20 mouse cellular contexts compared by ENCODE assay signal in the genomic region with DNA sequence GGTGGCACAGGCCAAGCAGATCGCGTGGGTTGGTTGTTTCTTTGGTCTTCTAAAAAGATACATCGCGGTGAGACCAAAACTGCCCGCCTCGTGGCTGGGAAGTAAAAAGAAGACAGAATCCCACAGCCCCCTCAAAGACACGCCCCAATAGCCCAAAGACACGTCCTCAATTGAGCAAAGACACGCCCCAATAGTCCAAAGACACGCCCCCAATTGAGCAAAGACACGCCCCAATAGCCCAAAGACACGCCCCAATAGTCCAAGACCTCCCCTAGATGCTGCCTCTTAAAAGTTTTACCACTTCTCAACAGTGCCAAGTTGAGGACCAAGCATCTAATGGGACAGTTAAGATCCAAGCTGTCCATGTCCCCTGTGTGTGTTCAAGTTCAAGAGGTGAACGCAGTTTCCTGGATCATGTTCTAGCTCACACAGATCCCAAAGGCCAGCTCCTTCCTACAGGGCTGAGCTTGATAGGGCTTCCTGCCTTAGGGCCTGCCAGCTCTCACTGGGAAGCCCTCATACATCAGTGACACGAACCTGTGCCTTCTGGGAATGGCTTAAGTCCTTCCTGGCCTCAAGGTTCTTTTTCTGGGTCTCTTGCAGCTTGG. TPM values are rescaled to one million over a fixed set of nuclear protein-coding genes. Genes with fewer than 3 reads are reported as not detected.
DNase-seq lines count a peak whose midpoint lies in the region; ATAC-seq and TF ChIP-seq lines count a peak whose summit lies in the region.
"Had no signal": no experiment of that assay in that cellular context is flagged by ENCODE, and none has a peak within 500 bp of the region (broad histone marks: within the 10 kb centered on the region; RNA-seq: fewer than 3 reads in every experiment).

No protein-coding gene starts in this region.

- peak; percentile 29 for DNase-seq in kidney, adult 18-20 months
- DNase-seq in ES-E14 (ENCODE audit: low read depth, low spot score) (peak; percentile 47), adipocyte (ENCODE audit: low spot score) (peak; percentile 14)
- DNase-seq in heart, postnatal 25 days (ENCODE audit: low spot score): peak; percentile 41
- no peak for DNase-seq in right cerebral cortex, postnatal 10 days (ENCODE audit: low spot score in 2 of 2)
- no peak for DNase-seq in layer of hippocampus, postnatal 14 days (ENCODE audit: low spot score in 2 of 2)
- DNase-seq: cerebellum, postnatal 36 days; gastrocnemius, postnatal 25 days; lung, embryonic 14.5 days had no signal

- in situ Hi-C loops in ES-E14 (cut with MboI; ENCODE audit: low sequenced_read_pairs in 2 of 2, unreplicated experiment in 2 of 2): no loop called here

- ATAC-seq in kidney, embryonic 14.5 days (ENCODE audit: low FRiP score, low TSS enrichment): no peak
- ATAC-seq in forebrain, embryonic 16.5 days: no peak
- ATAC-seq: activated CD4-positive, CD25-positive, alpha-beta regulatory T cell, adult 4 months had no signal

- no peak overlapping the region for H3K27ac ChIP-seq in kidney, embryonic 14.5 days (ENCODE audit: low read depth, low read length)
- H3K27ac ChIP-seq in ES-E14 (ENCODE audit: insufficient read depth, low read depth, low read length, poor library complexity, severe bottlenecking): no peak overlapping the region
- H3K27ac ChIP-seq in forebrain, embryonic 16.5 days (ENCODE audit: low read length): no peak overlapping the region
- H3K27ac ChIP-seq: embryonic facial prominence, embryonic 12.5 days; hindbrain, embryonic 10.5 days; left cerebral cortex, adult 2 months; limb, embryonic 13.5 days; neural tube, embryonic 12.5 days had no signal

- H3K4me3 ChIP-seq in kidney, embryonic 14.5 days (ENCODE audit: low read length): no peak overlapping the region
- no peak overlapping the region for H3K4me3 ChIP-seq in ES-E14 (ENCODE audit: insufficient read depth in 1 of 2, low read depth in 1 of 2, low read length in 2 of 2, poor library complexity in 1 of 2, severe bottlenecking in 1 of 2)
- no peak overlapping the region for H3K4me3 ChIP-seq in forebrain, embryonic 16.5 days (replicated peaks; ENCODE audit: low read length)
- H3K4me3 ChIP-seq: embryonic facial prominence, embryonic 12.5 days; hindbrain, embryonic 10.5 days; left cerebral cortex, adult 2 months; limb, embryonic 13.5 days; neural tube, embryonic 12.5 days had no signal

- 53% methylated on average over 14 of the region's 14 CpGs for WGBS in kidney, embryonic 14.5 days
- 59% methylated on average over 14 of the region's 14 CpGs for WGBS in forebrain, embryonic 16.5 days

- H3K9ac ChIP-seq in kidney, embryonic 14.5 days (ENCODE audit: low read depth, low read length): no peak overlapping the region
- no peak overlapping the region for H3K9ac ChIP-seq in ES-E14 (ENCODE audit: insufficient read depth, low read depth, low read length, poor library complexity, severe bottlenecking)
- H3K9ac ChIP-seq in forebrain, embryonic 16.5 days (replicated peaks; ENCODE audit: low read depth, low read length): no peak overlapping the region
- H3K9ac ChIP-seq: embryonic facial prominence, embryonic 12.5 days; limb, embryonic 13.5 days; lung, embryonic 14.5 days; neural tube, embryonic 12.5 days had no signal

- H3K27me3 ChIP-seq in kidney, embryonic 14.5 days (ENCODE audit: control insufficient read depth, insufficient read depth, low read length): no peaks in the 10 kb centered on the region
- H3K27me3 ChIP-seq in forebrain, embryonic 16.5 days (replicated peaks; ENCODE audit: control insufficient read depth, insufficient read depth, low read length): no peaks in the 10 kb centered on the region
- H3K27me3 ChIP-seq: limb, embryonic 13.5 days; neural tube, embryonic 12.5 days had no signal

- H3K4me2 ChIP-seq in kidney, embryonic 14.5 days (replicated peaks; ENCODE audit: low read depth, low read length): no peak overlapping the region
- no peak overlapping the region for H3K4me2 ChIP-seq in forebrain, embryonic 16.5 days (ENCODE audit: low read length)
- H3K4me2 ChIP-seq: embryonic facial prominence, embryonic 12.5 days; limb, embryonic 13.5 days; lung, embryonic 14.5 days; neural tube, embryonic 12.5 days had no signal

- no peaks in the 10 kb centered on the region for H3K36me3 ChIP-seq in kidney, embryonic 14.5 days (ENCODE audit: control insufficient read depth, insufficient read depth, low read length)
- H3K36me3 ChIP-seq in ES-E14 (ENCODE audit: control insufficient read depth, insufficient read depth, low read length, poor library complexity, severe bottlenecking): no peaks in the 10 kb centered on the region
- H3K36me3 ChIP-seq in forebrain, embryonic 16.5 days (ENCODE audit: control insufficient read depth, insufficient read depth): no peaks in the 10 kb centered on the region
- H3K36me3 ChIP-seq: embryonic facial prominence, embryonic 12.5 days; hindbrain, embryonic 10.5 days; limb, embryonic 13.5 days; neural tube, embryonic 12.5 days had no signal

- H3K9me3 ChIP-seq in kidney, embryonic 14.5 days (ENCODE audit: control insufficient read depth, low read length): peaks cover 11% of the 10 kb centered on the region
- H3K9me3 ChIP-seq in ES-E14 (ENCODE audit: control insufficient read depth, insufficient read depth, low read depth, low read length): no peaks in the 10 kb centered on the region
- peaks cover 8% of the 10 kb centered on the region for H3K9me3 ChIP-seq in forebrain, embryonic 16.5 days (ENCODE audit: control insufficient read depth, low read length)

- H3K4me1 ChIP-seq in kidney, embryonic 14.5 days (ENCODE audit: control insufficient read depth, insufficient read depth, low read length): peaks cover 8% of the 10 kb centered on the region; the same call in 1 of the 2 replicates
- H3K4me1 ChIP-seq in ES-E14 (ENCODE audit: control insufficient read depth in 2 of 2, insufficient read depth in 2 of 2, low read length in 2 of 2, poor library complexity in 1 of 2): peaks cover 2 to 7% of the 10 kb centered on the region in 2 experiments; a peak in 1 of 4 replicates
- H3K4me1 ChIP-seq in forebrain, embryonic 16.5 days (replicated peaks; ENCODE audit: control insufficient read depth, insufficient read depth, low read length): no peaks in the 10 kb centered on the region
- H3K4me1 ChIP-seq: embryonic facial prominence, embryonic 12.5 days; limb, embryonic 13.5 days; neural tube, embryonic 12.5 days had no signal

- intact Hi-C loops in heart, postnatal 25 days (cut with DNase I): loop anchor here (10.0 kb wide), 3 partner anchors 135 to 1085 kb away; no protein-coding TSS in a partner anchor

TF ChIP-seq in ES-E14, 5 proteins besides CTCF, POLR2A, EP300 and RAD21:
- TF ChIP-seq HCFC1 (IDR thresholded peaks at IDR 0.05; ENCODE audit: borderline replicate concordance, insufficient read depth, low read length) (no peak), MAFK (IDR thresholded peaks at IDR 0.05; ENCODE audit: insufficient read depth, low read depth, low read length) (no peak), ZC3H11A (IDR thresholded peaks at IDR 0.05; ENCODE audit: borderline replicate concordance, low read depth, low read length) (no peak), CHD2 (IDR thresholded peaks at IDR 0.05; ENCODE audit: low read depth, low read length) (no peak), ZNF384 (IDR thresholded peaks at IDR 0.05; ENCODE audit: low read depth, low read length) (no peak)

RNA-seq across cellular contexts. Expression of gene Cd300lg, which starts 8.7 kb away (rescaled TPM):
- polyA plus RNA-seq in kidney, embryonic 14.5 days (2014; fragmentation: Nextera tagmentation; extraction: Ambion mirVana): 0.38 and 0.43 TPM in 2 replicates
- not detected in 2 replicates for total RNA-seq in ES-E14 (2012; rRNA removed)
- 10 to 100 TPM; 50.1 to 62.2 TPM for total RNA-seq in heart, postnatal 25 days (2021)
- polyA plus RNA-seq in forebrain, embryonic 16.5 days (2015; fragmentation: Nextera tagmentation; extraction: Ambion mirVana): 0.26 and 0.46 TPM in 2 replicates
- total RNA-seq in layer of hippocampus, postnatal 14 days (2021): under 1 TPM; 0.24 to 0.32 TPM
- total RNA-seq: layer of hippocampus, adult 18-20 months; left cerebral cortex, adult 2 months had no signal

RNA-seq across cellular contexts. Expression of gene Mpp3, which starts 21.7 kb away (rescaled TPM):
- 5.1 and 8.4 TPM in 2 replicates for polyA plus RNA-seq in kidney, embryonic 14.5 days (2014; fragmentation: Nextera tagmentation; extraction: Ambion mirVana)
- total RNA-seq in ES-E14 (2012; rRNA removed): 5.2 and 7.5 TPM in 2 replicates
- total RNA-seq in heart, postnatal 25 days (2021): 1 to 10 TPM; 1.9 to 2.1 TPM
- 49.3 and 55.2 TPM in 2 replicates for polyA plus RNA-seq in forebrain, embryonic 16.5 days (2015; fragmentation: Nextera tagmentation; extraction: Ambion mirVana)
- total RNA-seq in layer of hippocampus, postnatal 14 days (2021): 10 to 100 TPM; 87.4 to 93.8 TPM
- total RNA-seq: megakaryocyte-erythroid progenitor cell, adult 5-6 weeks had no signal

RNA-seq across cellular contexts. Expression of gene Mpp2, which starts 38.3 kb away (rescaled TPM):
- polyA plus RNA-seq in kidney, embryonic 14.5 days (2014; fragmentation: Nextera tagmentation; extraction: Ambion mirVana): 6.9 and 10.3 TPM in 2 replicates
- 0.94 and 1.2 TPM in 2 replicates for total RNA-seq in ES-E14 (2012; rRNA removed)
- 1 to 10 TPM; 2.3 to 2.7 TPM for total RNA-seq in heart, postnatal 25 days (2021)
- 21.0 and 24.1 TPM in 2 replicates for polyA plus RNA-seq in forebrain, embryonic 16.5 days (2015; fragmentation: Nextera tagmentation; extraction: Ambion mirVana)
- total RNA-seq in layer of hippocampus, postnatal 14 days (2021): 100 to 1,000 TPM; 139 to 144 TPM

RNA-seq across cellular contexts. Expression of gene Ppy, which starts 51.1 kb away (rescaled TPM):
- not detected in 2 replicates for polyA plus RNA-seq in kidney, embryonic 14.5 days (2014; fragmentation: Nextera tagmentation; extraction: Ambion mirVana)
- total RNA-seq in ES-E14 (2012; rRNA removed): not detected in 2 replicates
- total RNA-seq in heart, postnatal 25 days (2021): not detected
- polyA plus RNA-seq in forebrain, embryonic 16.5 days (2015; fragmentation: Nextera tagmentation; extraction: Ambion mirVana): not detected in 2 replicates
- not detected for total RNA-seq in layer of hippocampus, postnatal 14 days (2021)
- total RNA-seq: gastrocnemius, postnatal 25 days; layer of hippocampus, adult 18-20 months; left cerebral cortex, adult 2 months; megakaryocyte-erythroid progenitor cell, adult 5-6 weeks had no signal
- polyA plus RNA-seq: activated CD4-positive, CD25-positive, alpha-beta regulatory T cell, adult 4 months; embryonic facial prominence, embryonic 12.5 days; hindbrain, embryonic 10.5 days; limb, embryonic 13.5 days; lung, embryonic 14.5 days; neural tube, embryonic 12.5 days; stomach, embryonic 14.5 days had no signal

RNA-seq across cellular contexts. Expression of gene Pyy, which starts 57.7 kb away (rescaled TPM):
- not detected in 2 replicates for polyA plus RNA-seq in kidney, embryonic 14.5 days (2014; fragmentation: Nextera tagmentation; extraction: Ambion mirVana)
- 0.49 and 2.1 TPM in 2 replicates for total RNA-seq in ES-E14 (2012; rRNA removed)
- not detected for total RNA-seq in heart, postnatal 25 days (2021)
- not detected in 2 replicates for polyA plus RNA-seq in forebrain, embryonic 16.5 days (2015; fragmentation: Nextera tagmentation; extraction: Ambion mirVana)
- not detected for total RNA-seq in layer of hippocampus, postnatal 14 days (2021)
- total RNA-seq: gastrocnemius, postnatal 25 days; layer of hippocampus, adult 18-20 months; left cerebral cortex, adult 2 months; megakaryocyte-erythroid progenitor cell, adult 5-6 weeks had no signal
- polyA plus RNA-seq: activated CD4-positive, CD25-positive, alpha-beta regulatory T cell, adult 4 months; embryonic facial prominence, embryonic 12.5 days; limb, embryonic 13.5 days; lung, embryonic 14.5 days; neural tube, embryonic 12.5 days had no signal

Comparison
In these comparisons a context has a peak if more than half of its experiments do, and no peak if none do; other contexts are left out.
1. DNase-seq: peak in kidney, adult 18-20 months (single experiment), ES-E14 (single experiment), adipocyte (single experiment) and heart, postnatal 25 days (single experiment); none in right cerebral cortex, postnatal 10 days (0 of 2) and layer of hippocampus, postnatal 14 days (0 of 2).
2. RNA of gene Cd300lg, which starts 8.7 kb away (total RNA-seq): 50.1 to 62.2 TPM in heart, postnatal 25 days; 0.24 to 0.32 TPM in layer of hippocampus, postnatal 14 days and not detected in ES-E14; every median in the first group is over 10 times any median in the second.
3. RNA of gene Mpp3, which starts 21.7 kb away (total RNA-seq): 87.4 to 93.8 TPM in layer of hippocampus, postnatal 14 days; 5.2 to 7.5 TPM in ES-E14 and 1.9 to 2.1 TPM in heart, postnatal 25 days; every median in the first group is over 10 times any median in the second.
4. RNA of gene Mpp2, which starts 38.3 kb away (total RNA-seq): 139 to 144 TPM in layer of hippocampus, postnatal 14 days; 2.3 to 2.7 TPM in heart, postnatal 25 days and 0.94 to 1.2 TPM in ES-E14; every median in the first group is over 10 times any median in the second.